Mouse (Mus musculus) Muller cell, postnatal 12 days (primary cell): ENCODE data around the gene Carnmt1.

ENCODE experiments used
- DNase-seq: peaks from one replicate; pipeline ENCODE4 v3.0.0-alpha.2; 2015; ENCODE audit errors: inconsistent ontology term

Gene Carnmt1

GRCm38 (mm10) chr19:18712866-18713300 is 42.3 kb downstream of the Carnmt1 start, which contains the start of gene D030056L22Rik:
Gene D030056L22Rik, plus strand, starts transcription at chr19:18713193.
- DNase-seq, result peak; percentile 99

- DNase-seq, result peak; percentile 55
Observed at GRCm38 (mm10) chr19:18713357-18713756, 42.8 kb downstream of the Carnmt1 start.

GRCm38 (mm10) chr19:18716374-18716773 is 45.8 kb downstream of the Carnmt1 start:
- DNase-seq, result peak; percentile 17

GRCm38 (mm10) chr19:18720337-18720736 is 49.8 kb downstream of the Carnmt1 start:
- DNase-seq, result no peak

- DNase-seq, result no peak
Observed at GRCm38 (mm10) chr19:18725186-18725585, 54.6 kb downstream of the Carnmt1 start.

GRCm38 (mm10) chr19:18730255-18730654 is 59.7 kb downstream of the Carnmt1 start:
- DNase-seq, result no peak

- DNase-seq, result no peak
Observed at GRCm38 (mm10) chr19:18731077-18731476, 60.5 kb downstream of the Carnmt1 start.

GRCm38 (mm10) chr19:18735901-18736300 is 65.3 kb downstream of the Carnmt1 start:
- no peak for DNase-seq

GRCm38 (mm10) chr19:18739146-18739545 is 68.6 kb downstream of the Carnmt1 start:
- no peak for DNase-seq

GRCm38 (mm10) chr19:18743946-18744345 is 73.4 kb downstream of the Carnmt1 start:
- no peak for DNase-seq

- peak; percentile 52 for DNase-seq
Observed at GRCm38 (mm10) chr19:18746576-18747340, 76.2 kb downstream of the Carnmt1 start.

GRCm38 (mm10) chr19:18747379-18747778 is 76.8 kb downstream of the Carnmt1 start:
- DNase-seq, result no peak

- DNase-seq, result no peak
Observed at GRCm38 (mm10) chr19:18749598-18750339, 79.2 kb downstream of the Carnmt1 start, which contains the start of gene Trpm6. Gene Trpm6, plus strand, starts transcription at chr19:18749983.
